Mouse (Mus musculus): ENCODE measurements around the gene Fam120b.

Gene Fam120b

DNA sequence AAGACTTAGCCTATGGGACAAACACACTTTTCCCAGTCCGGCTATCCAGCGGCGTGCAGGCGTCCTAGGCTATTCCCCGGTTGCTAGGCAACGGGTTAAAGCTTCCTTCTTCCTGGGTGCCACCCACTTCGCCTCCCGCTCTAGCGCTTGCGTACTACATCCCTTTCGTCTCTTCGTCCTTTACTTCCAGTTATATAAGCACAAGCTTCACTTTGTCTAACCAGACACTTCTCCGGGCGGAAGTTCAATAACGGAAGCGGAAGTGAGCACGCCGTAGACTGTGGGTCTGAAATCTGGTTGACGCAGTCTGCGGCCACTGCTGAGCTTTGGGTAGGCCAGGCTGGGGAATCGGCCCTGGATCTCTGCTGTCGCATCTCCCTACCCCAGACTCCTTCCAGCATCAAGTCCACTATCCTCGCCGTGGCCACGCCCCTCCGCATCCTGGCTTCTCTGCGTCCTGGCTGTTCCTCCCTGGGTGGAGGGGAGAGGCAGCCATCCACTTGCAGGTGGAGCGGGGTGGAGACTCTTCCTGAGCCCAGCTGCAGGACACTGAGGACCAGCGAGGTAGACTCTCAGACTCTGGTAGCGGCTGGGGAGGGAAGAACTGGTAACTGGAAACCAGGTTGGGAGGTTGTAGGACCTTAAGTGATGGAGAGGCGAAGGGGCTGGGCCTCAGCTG is at the start of gene Fam120b:
TSS of gene Fam120b (plus strand) at position 206 of the 679 bp plus-strand sequence.
- in situ Hi-C loops (cut with MboI; ENCODE audit: unreplicated experiment in 2 of 2) = loop anchor here in 1 of 2 experiments (10.0 to 25.0 kb wide), 2 partner anchors 309 to 459 kb away; partner anchors contain the start of genes 1600012H06Rik, Chd1 and Wdr27

DNA sequence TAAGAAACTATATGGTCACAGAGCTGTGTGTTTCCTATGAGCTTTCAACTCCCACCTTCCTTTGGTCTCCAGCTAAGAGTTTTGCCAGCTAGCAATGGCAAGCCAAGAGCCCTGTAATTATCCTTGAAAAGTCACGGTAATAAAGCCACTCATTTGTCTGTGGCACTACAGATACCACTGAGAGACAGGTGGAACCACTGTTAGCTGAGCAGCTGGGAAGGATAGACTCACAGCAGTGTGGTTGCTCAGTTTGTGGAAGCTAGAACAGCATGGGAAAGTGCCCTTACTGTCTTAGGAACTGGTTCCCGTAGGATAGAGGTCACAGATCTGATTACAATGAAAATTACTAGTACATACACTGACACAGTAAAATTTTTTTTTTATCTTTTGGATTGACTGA is 45.9 kb upstream of the Fam120b start:
- in situ Hi-C loops (cut with MboI; ENCODE audit: unreplicated experiment in 2 of 2) = no loop called here

DNA sequence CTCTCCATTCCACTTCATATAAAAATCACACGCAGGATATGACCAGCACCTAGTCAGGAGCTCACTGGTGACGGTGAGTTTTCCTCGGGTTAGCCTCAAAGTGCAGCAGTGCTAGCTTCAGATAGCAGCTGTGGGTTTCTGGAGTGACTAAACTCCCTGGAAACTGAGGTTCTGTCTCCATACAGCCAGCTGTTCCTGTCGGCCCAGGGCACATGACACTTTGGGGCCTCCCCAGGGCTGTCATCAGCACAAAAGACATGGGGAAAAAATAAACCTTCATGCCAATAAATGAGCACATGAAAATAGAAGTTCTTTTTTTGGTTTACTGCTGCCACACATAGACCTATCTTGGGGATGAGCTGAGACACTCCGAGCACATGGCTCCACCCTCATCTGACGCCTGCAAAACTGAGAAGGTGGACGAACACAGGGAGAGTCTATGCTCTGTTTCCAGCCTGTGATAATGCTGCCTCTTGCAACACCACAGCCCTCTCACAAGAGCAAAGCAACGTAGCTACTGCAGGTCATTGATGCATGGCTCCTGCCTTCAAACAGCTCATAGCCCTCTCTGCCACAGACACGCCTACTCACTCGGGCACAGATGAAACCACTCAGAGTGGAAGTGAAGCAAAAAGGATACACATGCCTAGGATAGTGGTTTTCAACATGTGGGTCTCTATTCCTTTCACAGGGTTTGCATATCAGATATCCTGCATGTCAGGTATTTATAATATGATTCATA is 43.0 kb upstream of the Fam120b start:
- in situ Hi-C loops (cut with MboI; ENCODE audit: unreplicated experiment in 2 of 2) = no loop called here

DNA sequence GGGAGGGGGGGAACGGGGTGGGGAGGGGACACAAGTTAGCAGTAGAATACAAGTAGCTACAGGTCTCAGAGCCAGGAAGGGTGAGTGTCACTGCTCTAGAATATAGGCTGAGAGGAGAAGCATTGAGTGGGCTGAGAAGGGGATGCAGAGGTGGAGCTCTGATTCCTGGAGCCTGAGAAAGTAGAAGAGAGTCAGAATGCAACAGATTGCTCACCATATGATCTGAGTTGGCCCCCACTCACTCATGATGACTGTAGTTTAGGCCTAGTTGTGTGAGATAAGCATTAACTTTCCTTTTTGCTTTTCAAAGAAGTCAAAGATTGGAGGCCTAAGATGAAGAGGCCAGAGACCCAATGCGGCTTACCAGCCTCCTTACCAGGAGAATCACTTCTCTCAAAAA is 42.0 kb upstream of the Fam120b start:
- in situ Hi-C loops (cut with MboI; ENCODE audit: unreplicated experiment in 2 of 2) = no loop called here

DNA sequence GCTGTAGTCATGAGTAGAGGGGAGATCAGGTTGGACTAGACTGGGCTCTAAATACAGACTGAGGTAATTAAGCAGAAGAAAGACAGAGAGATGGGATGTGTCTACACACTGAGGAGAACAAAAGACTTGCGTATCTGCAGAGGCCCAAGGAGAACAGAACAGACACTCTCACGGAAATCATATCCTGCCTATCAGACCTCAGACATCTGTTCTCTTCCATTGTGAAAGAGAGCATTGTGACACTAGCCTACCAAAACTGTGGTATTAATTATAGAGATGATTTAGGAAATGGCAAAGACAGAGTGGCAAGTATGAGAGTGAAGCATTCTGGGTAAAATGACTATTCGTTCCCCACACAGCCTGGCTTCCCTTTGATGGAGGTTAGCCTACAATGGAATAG is 40.9 kb upstream of the Fam120b start:
- in situ Hi-C loops (cut with MboI; ENCODE audit: unreplicated experiment in 2 of 2) = no loop called here

DNA sequence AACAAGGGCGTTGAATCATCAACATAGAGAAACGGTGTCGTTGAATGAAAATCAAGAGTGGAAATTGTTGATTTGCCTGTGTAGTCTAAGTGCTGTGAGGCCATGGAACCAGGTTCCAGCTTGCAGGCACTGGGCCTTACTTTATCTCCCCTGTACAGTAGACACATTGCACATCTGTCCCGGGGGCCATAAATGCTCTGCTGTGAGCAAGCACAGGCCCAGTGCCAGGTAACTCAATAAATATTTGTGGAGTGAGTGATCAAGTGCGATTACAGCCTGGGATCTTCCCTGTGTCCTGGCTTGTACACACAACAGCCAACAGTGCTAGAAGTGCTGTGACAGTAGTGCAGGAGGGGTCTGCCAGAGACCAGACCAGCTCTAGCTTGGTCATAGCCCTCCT is 39.5 kb upstream of the Fam120b start:
- in situ Hi-C loops (cut with MboI; ENCODE audit: unreplicated experiment in 2 of 2) = no loop called here

DNA sequence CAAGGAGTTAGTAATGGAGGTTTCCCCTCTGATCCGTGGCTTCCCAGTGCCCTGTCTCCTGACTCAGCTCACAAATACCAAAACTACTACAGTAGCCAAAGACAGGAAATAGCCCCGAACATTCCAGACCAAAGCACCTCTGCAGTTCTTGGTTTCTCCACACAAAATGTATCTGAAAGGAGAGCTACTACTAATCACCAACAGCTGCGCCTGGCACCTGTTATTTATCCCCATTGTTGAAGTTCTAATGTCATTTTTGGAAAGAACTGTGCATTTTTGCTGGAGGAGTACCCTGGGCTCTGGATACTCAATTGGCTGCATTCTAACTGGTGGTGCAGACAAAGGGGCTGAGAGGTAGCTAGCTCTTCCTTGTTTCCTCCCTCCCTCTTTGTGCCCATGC is 38.9 kb upstream of the Fam120b start:
- in situ Hi-C loops (cut with MboI; ENCODE audit: unreplicated experiment in 2 of 2) = no loop called here

DNA sequence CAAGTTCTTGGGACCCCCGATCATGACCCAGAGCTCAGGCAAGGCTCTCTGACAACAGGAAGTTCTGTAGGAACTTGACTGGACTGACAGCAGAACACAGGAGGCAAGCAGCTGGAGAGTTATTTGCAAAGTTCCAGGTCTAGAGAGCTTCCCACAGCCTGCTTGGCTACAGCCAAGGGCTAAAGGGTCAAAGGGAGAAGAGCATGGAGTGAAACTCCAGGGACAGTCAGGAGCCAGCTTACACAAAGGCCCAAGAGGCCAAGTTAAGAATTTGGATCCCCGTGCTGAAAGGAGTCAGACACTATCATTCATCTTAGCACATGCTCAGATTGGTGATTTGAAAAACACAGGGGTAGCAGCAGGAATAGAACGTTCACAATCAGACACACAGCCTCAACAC is 32.3 kb upstream of the Fam120b start:
- in situ Hi-C loops (cut with MboI; ENCODE audit: unreplicated experiment in 2 of 2) = no loop called here

DNA sequence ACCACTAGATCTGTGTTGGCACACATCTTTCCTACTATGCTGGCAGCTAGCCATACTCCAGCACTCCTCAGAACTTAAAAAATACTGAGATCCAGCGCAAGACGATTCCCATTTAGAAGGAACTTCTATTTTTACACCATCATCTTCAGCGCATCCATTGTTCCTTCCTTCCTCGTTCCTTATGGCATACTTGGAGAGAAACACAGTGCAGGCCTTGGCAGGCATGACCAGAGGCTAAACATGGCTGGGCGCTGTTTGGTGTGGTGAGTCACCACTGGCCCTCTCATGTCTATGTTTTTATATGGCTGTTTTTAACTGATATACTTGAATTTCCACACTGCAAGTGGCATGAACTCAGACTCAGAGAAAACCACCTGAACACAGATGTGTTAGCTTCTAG is 30.4 kb upstream of the Fam120b start:
- in situ Hi-C loops (cut with MboI; ENCODE audit: unreplicated experiment in 2 of 2) = no loop called here

DNA sequence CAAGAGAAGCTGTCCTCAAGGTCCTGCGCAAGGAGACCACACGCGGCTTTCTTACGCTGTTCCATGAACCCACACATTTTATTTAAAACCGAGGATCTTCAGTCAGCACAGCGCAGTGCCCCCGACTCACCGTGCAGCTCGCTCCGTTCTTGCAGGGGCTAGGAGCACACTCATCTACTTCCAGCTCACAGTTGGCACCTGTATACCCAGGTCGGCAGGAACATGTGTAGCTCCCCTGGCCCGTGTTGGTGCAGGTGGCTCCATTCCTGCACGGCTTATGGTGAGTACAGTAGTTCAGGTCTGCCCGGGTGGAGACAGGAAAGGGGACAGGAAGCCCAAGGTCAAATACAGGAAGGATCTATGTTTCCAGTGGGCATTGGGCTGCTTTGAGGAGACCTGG is 25.6 kb upstream of the Fam120b start:
- in situ Hi-C loops (cut with MboI; ENCODE audit: unreplicated experiment in 2 of 2) = no loop called here

DNA sequence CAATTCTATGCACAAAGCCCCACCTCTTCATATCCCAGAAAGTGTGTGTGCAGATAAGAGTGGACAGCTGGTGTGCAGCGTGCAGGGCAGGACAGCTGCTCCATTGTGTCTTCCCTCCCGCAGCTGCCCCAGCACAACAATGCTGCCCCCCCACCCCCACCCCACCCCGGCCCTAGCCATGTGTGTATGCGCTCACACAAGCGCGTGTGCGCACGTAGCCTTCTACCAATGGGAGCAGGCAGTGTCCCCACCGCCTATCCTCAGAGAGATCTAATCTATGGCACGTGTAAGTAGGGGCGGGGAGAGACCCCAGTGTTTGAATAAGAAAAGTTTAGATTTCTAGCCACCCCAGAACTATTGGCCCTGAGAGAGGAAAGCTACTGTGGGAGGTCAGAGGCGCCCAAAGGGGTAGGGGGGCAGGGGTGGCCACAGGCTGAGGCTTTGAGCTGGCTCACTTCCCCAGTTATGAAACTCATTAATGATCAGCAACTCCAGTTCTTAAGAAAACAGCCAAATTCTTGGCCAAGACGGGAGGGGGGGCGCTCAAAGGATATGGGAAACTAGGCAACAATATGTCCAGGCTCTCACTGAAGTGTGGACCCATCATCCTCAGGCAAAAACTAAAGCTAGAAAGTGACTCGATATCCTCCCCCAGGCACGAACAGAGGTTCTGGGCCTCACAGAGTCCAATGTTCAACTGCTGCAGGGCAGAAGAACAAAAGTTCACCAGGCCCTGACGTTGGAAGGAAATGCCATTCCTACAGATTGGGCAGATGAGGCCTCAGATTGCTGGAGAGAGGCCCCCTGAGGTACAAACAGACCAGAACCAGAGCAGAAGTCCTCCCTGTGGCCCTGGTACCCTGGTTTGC is 23.8 kb upstream of the Fam120b start:
- in situ Hi-C loops (cut with MboI; ENCODE audit: unreplicated experiment in 2 of 2) = no loop called here

DNA sequence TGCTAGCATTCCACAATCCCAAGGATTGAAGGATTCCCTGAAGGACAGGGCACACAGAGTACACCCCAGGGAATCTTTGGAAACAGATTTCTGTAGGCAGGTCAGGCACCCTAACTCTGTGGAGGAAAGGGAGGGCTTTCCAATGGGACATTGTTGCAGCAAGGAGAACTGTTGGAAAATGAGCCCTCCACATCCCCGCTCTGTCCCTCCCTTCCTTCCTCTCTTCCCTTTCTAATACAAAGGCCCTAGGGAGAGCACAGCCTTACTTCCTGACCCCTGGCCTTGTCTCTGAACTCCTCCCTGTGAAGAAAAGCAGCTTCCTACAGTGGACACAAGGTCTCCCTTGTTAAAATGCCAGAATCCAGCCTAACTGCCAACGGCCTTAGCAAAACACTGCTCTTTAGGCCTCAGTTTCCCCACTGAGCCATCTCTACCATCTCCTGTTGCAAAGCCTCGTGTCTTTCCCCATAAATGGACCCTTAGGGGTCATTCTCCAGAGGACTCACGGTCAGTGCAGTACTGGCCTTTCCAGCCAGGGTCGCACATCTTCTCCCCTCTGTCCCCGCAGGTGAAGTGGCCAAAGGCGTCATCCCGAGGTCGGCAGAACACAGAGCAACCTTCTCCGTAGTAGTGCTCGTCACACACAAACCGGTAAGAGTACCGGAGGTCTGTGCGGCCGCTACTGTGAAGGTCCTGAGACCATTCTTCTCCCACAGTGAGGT is 22.9 kb upstream of the Fam120b start:
- in situ Hi-C loops (cut with MboI; ENCODE audit: unreplicated experiment in 2 of 2) = no loop called here

DNA sequence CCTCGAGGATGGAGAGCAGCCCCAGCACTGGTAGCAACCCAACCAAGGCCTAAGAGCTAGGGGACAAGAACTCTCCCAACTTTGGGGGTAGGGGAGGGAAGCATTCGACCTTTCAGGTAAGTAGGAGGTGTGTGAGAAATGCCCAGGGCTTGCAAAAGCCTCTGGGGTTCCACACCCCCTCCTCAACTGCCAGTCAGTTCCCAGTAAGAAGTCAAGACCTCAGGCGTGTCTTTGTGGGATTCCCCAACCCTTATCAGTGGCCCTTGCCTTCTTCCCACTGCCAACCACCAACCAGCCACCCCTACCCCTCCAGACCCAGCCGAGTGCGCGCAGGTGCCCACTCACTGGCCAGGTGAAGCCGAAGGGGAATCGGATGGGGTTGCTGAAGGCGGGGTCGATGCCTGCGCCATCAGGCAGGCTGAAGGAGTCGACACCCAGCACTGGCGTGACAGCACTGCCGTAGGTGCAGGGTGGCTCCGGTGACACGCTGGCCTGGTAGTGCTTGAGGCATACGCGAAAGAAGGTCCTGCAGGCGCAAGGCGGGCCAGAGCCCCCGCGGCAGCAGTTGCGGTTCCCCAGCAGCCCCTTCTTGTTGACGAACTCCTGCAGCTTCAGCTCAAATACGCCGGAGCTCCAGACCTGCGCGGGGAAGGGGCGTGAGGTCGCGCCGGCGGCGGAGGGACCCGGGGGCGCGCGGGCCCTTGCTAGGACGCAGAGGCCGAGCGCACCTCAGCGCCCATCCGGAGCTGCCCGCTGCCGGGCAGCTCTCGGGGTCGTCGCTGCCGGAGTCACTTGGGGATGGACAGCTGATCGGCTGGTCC is 21.5 kb upstream of the Fam120b start:
- in situ Hi-C loops (cut with MboI; ENCODE audit: unreplicated experiment in 2 of 2) = loop anchor here in 1 of 2 experiments (25.0 kb wide), 1 partner anchor 437 kb away; the partner anchor contains the start of genes 1600012H06Rik and Wdr27

DNA sequence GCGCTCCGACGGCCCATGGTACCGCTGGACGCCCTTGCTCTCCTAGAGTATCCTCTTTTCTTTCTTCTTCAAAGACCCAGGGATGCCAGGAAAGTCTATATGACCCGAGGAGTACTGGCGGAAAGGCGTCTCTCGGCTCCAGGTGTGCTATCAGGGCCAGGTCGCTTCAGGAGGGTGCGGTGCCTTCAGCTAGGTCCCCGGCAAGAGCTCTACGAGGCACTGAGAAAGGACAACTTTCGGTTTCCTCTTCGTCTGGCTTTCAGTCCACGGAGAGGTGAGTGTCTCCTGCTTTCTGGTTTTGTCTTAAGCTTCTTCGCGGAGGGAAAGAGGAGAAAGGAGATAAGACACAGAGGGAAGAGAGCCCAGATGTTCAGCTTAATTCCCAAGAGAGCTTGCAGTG is 20.8 kb upstream of the Fam120b start:
- in situ Hi-C loops (cut with MboI; ENCODE audit: unreplicated experiment in 2 of 2) = loop anchor here in 1 of 2 experiments (25.0 kb wide), 1 partner anchor 438 kb away; the partner anchor contains the start of genes 1600012H06Rik and Wdr27

DNA sequence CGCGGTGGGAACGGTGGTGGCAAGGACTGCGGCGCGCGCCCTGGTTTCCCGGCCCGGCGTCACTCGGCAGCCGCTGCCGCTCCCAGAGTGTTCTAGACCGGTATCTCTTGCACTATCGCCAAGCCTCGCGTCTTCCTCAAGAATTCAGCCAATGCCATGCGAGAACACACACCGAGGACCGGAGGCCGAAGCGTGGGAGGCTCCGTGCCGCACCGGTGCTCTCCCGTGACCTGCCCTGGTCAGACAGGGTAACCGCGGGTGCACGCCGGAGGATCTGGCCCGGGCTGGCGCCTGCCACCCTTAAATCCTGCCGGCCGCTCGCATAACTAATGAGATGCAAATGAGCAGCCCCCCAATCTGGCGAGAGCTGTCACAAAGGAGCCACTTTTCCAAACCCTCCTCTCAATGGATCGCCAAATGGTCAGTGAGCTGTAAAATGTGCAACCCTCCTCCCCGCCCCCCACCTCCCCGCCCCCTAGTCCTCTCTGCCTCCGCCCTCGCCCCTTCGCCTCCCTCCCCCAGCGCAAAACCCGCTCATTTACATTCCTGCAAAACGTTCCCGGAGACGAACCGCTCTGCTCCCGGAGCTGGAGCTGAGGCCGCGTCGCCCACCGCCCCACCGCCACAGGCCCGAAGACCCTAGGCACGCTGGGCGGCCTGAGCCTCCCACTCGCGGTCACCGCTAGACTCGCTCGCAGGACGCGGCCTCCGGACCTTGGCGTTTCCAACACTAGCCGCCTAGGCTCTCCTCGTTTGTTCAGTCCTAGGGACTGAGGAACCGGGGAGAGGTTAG is 20.1 kb upstream of the Fam120b start:
- in situ Hi-C loops (cut with MboI; ENCODE audit: unreplicated experiment in 2 of 2) = loop anchor here in 1 of 2 experiments (25.0 kb wide), 1 partner anchor 439 kb away; the partner anchor contains the start of genes 1600012H06Rik and Wdr27

DNA sequence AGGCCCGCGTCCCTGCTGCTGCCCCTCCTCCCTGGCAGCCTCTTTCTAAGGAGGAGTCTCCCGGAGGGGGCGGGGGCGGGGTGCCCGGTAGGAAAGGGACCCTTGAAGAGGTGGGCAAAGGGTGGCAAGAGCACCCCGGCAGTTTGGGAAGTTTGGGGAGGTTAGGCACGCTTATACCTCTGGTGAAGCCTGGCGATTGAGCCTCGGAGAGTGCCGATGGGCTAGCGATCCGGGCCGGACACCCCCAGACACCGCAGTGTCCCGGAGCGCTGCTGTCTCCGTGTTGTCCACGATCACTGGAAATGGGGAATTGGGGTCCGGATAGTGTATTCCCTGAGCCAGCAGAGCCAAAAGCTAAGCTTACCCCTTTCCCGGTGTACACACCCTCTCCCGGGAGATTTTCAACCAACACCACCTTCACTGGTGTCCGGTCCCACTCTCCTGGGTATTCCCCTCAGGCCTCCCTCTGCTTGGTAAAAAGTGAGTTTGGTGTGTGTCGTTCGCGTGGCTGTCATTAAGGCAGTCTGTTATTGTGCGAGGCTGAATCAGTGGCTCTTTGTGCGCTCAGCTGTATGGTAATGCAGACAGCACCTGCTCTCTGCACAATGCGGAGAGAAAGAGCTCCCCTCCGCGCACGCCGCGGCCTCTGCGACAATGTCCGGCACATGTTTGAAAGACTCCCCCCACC is 19.4 kb upstream of the Fam120b start, which contains the start of gene Dll1:
TSS of gene Dll1 (minus strand) at position 379 of the 688 bp plus-strand sequence.
- in situ Hi-C loops (cut with MboI; ENCODE audit: unreplicated experiment in 2 of 2) = loop anchor here in 1 of 2 experiments (25.0 kb wide), 1 partner anchor 439 kb away; the partner anchor contains the start of genes 1600012H06Rik and Wdr27

DNA sequence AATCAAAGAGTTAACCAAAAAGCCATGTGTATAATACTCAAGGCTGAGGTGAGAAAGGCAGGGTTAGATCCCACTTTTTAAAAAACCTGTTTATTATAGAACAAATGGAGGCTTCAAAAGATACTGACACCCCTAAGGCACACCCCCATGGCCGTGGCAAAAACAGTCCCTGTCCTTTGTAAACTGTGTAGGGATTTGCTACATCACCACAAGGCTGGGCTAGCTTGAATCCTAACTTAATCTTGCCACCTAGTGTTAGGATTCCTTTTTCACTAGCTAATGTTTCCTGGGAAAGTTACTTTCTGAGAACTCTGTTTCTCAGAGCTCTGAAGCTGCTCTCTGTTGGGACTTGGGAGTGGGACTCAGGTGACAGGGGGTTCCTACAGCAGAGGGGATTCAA is 18.1 kb upstream of the Fam120b start:
- in situ Hi-C loops (cut with MboI; ENCODE audit: unreplicated experiment in 2 of 2) = loop anchor here in 1 of 2 experiments (25.0 kb wide), 1 partner anchor 441 kb away; the partner anchor contains the start of genes 1600012H06Rik and Wdr27

All from v-Abl transformed pro-B cells (cell line).